Mouse (Mus musculus): ENCODE measurements around the gene Gm7324.
"Not testable (repeated sequence)": the region's sequence is repeated elsewhere in the genome, so short reads cannot be mapped to it uniquely, and the experiment has no call there.

DNA sequence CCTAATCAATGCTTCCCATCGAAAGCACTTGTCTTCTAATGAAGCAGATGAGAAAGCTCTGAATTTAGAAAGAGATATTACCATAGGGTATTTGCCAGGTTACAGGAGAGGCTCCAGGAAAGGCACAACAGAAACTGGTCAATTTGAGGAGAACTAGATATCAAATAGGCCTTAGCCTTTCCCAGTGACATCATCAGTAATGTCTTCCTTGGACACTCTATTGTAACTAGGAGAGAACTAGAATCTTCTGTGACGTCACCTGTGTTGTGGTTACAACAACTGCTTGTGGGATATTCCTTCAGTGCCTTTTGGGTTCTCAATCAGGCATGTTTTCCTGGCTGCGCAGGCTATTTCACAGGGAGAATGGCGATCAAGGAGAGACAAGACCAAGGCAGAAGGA, 49.9 kb downstream of the Gm7324 start, which contains the start of gene Gm6526:
- not testable (repeated sequence) for TF ChIP-seq CTCF (IDR thresholded peaks at IDR 0.05; ENCODE audit: low read depth, low read length); GATA2 (IDR thresholded peaks at IDR 0.05; ENCODE audit: borderline replicate concordance, low read depth, low read length); POLR2AphosphoS5 (IDR thresholded peaks at IDR 0.05; ENCODE audit: insufficient replicate concordance, low read depth, low read length); GATA1 (IDR thresholded peaks at IDR 0.05; ENCODE audit: borderline replicate concordance, low read length)

All from G1E (cell line).